Mouse (Mus musculus) olfactory bulb, adult 2 months (tissue): ENCODE results near the gene Rpl29.

ENCODE experiments used
- CTCF ChIP-seq: fragments of 200-500 bp; IDR thresholded peaks from 2 replicates; pipeline ENCODE4 v1.5.1; 2012; ENCODE audit warnings: low read depth, mild to moderate bottlenecking, low read length, moderate library complexity; ENCODE audit not compliant: insufficient read depth
- POLR2A ChIP-seq: fragments of 200-500 bp; IDR thresholded peaks from 2 replicates; pipeline ENCODE4 v1.6.1; 2012; ENCODE audit warnings: mild to moderate bottlenecking, low read depth, low read length, moderate library complexity; ENCODE audit not compliant: insufficient read depth

DNA sequence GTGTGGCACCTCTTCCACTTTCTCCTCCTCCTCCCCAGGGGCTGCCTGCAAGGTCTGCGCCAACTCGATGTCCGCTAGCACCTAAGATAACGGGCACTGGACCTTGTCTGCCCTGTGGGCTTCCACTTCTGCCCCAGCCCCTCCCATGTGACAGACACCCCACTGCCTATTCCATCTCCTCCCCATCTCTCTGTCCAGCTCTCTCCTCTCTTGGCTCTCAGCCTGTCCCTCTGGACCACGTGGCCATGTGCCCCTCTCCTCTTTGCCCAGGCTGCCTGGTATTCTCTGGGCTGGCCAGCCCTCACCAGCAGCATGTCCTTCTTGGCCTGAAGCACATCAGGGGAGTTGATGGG is 44.5 kb downstream of the Rpl29 start:
- TF ChIP-seq CTCF (no peak), POLR2A (no peak)
